Mouse (Mus musculus) hindbrain, embryonic 11.5 days (tissue): ENCODE measurements at regions not wholly inside any gene's neighbourhood (a gene's known extent, or its start where the extent isn't known, plus 50 kb on each side); places are given as distances from the start of the nearest gene placed in this dataset.

Source experiments
- ATAC-seq: fragments of 200-750 bp; cut with Nextera tagmentation; 2 replicates; pipeline ENCODE4 v1.8.0; 2017; ENCODE audit warnings: mild to moderate bottlenecking, moderate TSS enrichment, moderate library complexity; ENCODE audit not compliant: low FRiP score
- DNase-seq: peaks from one replicate; pipeline ENCODE4 v3.0.0-alpha.2; 2015; ENCODE audit warnings: low spot score
- H3K27ac ChIP-seq: fragments of 300-500 bp; sonication (generic); 2 replicates; pipeline ENCODE4 v1.5.1; 2014; ENCODE audit warnings: mild to moderate bottlenecking, low read depth, low read length
- H3K27me3 ChIP-seq: fragments of 300-500 bp; sonication (generic); 2 replicates; pipeline ENCODE4 v1.6.1; 2014; ENCODE audit warnings: mild to moderate bottlenecking, low read length, moderate library complexity, mixed read lengths; ENCODE audit not compliant: control insufficient read depth, insufficient read depth
- H3K36me3 ChIP-seq: fragments of 300-500 bp; sonication (generic); 2 replicates; pipeline ENCODE4 v1.6.1; 2014; ENCODE audit warnings: mild to moderate bottlenecking, low read length, moderate library complexity, mixed read lengths; ENCODE audit not compliant: control insufficient read depth, insufficient read depth
- H3K4me1 ChIP-seq: fragments of 300-500 bp; sonication (generic); replicated peaks from 2 replicates; pipeline ENCODE4 v1.6.1; 2014; ENCODE audit warnings: low read length, mixed read lengths; ENCODE audit not compliant: control insufficient read depth, insufficient read depth
- H3K4me2 ChIP-seq: fragments of 300-500 bp; sonication (generic); replicated peaks from 2 replicates; pipeline ENCODE4 v1.6.1; 2014; ENCODE audit warnings: mild to moderate bottlenecking, low read depth, low read length
- H3K4me3 ChIP-seq: fragments of 300-500 bp; sonication (generic); 2 replicates; pipeline ENCODE4 v1.5.1; 2014; ENCODE audit warnings: low read depth, low read length
- H3K9ac ChIP-seq: fragments of 300-500 bp; sonication (generic); 2 replicates; pipeline ENCODE4 v1.6.1; 2014; ENCODE audit warnings: low read depth, low read length
- H3K9me3 ChIP-seq: fragments of 300-500 bp; sonication (generic); 2 replicates; pipeline ENCODE4 v1.6.1; 2016; ENCODE audit warnings: low read length; ENCODE audit not compliant: control insufficient read depth
- WGBS: fragments of 180-500 bp; shearing (Covaris S2); extraction: QIAGEN DNeasy Blood & Tissue Kit; methylation state at CpG from one replicate; pipeline ENCODE4 v1.1.7; 2014; 5-methylcytosine and 5-hydroxymethylcytosine counted together

- H3K4me3 ChIP-seq = no peak overlapping the region
- H3K36me3 ChIP-seq = no peaks in the 10 kb centered on the region
- H3K9ac ChIP-seq = no peak overlapping the region
- H3K4me2 ChIP-seq = no peak overlapping the region
- no peak overlapping the region for H3K27ac ChIP-seq
- no peaks in the 10 kb centered on the region for H3K27me3 ChIP-seq
- WGBS = 88% methylated on average over 8 of the region's 8 CpGs
- ATAC-seq (no peak), DNase-seq (no peak)
- no peaks in the 10 kb centered on the region for H3K9me3 ChIP-seq
- H3K4me1 ChIP-seq = no peaks in the 10 kb centered on the region
Observed at GRCm38 (mm10) chr17:67412546-67413250, 58.4 kb upstream of the Ptprm start.

GRCm38 (mm10) chr17:67409911-67410310 is 55.7 kb upstream of the Ptprm start:
- DNase-seq = no peak
- Histone ChIP-seq H3K4me3 (no peak overlapping the region), H3K4me1 (no peaks in the 10 kb centered on the region), H3K27me3 (no peaks in the 10 kb centered on the region), H3K4me2 (no peak overlapping the region), H3K27ac (no peak overlapping the region), H3K9ac (no peak overlapping the region), H3K9me3 (no peaks in the 10 kb centered on the region), H3K36me3 (no peaks in the 10 kb centered on the region)
- ATAC-seq = no peak
- 88% methylated on average over 2 of the region's 2 CpGs for WGBS

GRCm38 (mm10) chr17:67405934-67406333 is 51.7 kb upstream of the Ptprm start:
- Histone ChIP-seq H3K27me3 (no peaks in the 10 kb centered on the region), H3K27ac (no peak overlapping the region), H3K4me1 (no peaks in the 10 kb centered on the region), H3K36me3 (no peaks in the 10 kb centered on the region), H3K9ac (no peak overlapping the region), H3K9me3 (no peaks in the 10 kb centered on the region), H3K4me2 (no peak overlapping the region), H3K4me3 (no peak overlapping the region)
- ATAC-seq (no peak), DNase-seq (no peak)
- WGBS = 89% methylated on average over 2 of the region's 2 CpGs
